Mouse (Mus musculus): ENCODE data around the gene Tsen34.
"Not testable (repeated sequence)": the region's sequence is repeated elsewhere in the genome, so short reads cannot be mapped to it uniquely, and the experiment has no call there.

The Tsen34 gene

DNA sequence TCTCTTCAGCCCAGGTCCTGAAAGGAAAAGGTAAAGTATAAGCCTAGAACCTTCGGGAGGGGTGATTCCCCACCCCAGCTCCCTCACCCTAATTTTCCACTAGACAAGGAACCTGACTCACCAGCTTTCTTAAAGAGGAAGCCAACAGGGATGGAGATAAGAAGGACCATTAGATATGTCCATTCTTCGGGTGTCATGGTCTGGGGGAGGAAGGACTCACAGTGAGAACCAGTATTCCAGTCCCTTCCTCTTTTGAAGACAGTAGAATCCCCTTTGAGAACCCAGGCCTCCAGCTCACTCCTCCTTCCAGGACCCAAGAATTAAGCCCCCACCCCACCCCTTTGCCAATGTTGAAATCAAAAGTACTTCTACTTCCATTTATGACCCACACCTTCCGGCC, 744 bp upstream of the Tsen34 start:
- DNase-seq: no peak

DNA sequence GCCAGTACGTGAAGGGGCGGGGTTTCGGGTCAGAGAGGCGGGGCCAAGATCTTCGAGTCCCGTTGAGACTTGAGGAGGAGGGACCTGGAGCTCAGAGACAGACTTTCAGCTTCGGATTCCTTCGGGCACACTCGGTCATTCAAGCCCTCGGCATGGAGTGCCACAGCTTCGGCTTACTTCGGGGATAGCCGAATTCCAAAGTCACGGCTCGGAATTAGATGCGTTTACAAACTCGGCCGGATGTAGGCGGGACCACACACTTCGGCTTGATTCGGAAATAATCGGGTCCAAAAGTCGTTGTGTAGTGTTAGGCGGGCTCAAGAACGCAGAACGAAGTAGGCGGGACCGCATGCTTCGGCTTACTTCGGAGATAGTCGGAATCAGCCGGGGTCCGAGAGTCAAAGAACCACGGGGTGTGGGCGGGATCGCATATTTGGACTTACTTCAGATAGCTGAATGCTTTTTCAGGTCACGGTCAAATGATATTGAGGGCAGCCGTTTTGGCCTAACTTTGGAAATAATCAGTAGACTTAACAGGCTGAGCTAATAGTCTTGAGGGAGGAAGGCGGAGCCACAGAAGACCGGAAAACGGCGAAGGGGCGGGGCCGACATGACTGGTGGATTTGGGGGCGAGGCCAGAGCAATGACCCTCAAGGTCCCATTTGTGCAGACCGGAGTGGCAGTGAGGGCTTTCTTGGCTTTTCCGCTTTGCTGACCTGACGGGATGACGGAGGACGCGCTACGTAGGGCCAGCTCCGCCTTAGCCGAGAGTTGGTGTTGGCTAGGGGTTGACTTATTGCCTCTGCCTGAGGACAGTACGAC, 535 bp downstream of the Tsen34 start, which contains the start of gene Mboat7:
Gene Mboat7 (minus strand): TSS at position 537 of the 822 bp plus-strand sequence.
- DNase-seq: peak; percentile 98

DNA sequence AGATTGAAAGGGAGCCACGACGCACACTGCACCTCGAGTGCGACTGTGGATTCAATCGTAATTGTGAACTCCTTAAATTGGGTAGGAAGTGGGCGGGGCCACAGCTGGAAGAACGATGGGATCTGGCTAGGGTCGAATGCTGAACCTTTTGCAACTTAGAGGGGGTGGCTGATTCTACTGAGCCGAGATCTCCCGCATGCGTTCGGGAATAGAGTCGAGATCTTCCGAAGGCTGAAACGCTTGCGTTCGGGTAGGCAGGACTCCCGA, 1.1 kb downstream of the Tsen34 start:
- DNase-seq: no peak

GRCm38 (mm10) chr7:3694076-3694948, 1.6 kb downstream of the Tsen34 start:
- peak; percentile 86 for DNase-seq

DNA sequence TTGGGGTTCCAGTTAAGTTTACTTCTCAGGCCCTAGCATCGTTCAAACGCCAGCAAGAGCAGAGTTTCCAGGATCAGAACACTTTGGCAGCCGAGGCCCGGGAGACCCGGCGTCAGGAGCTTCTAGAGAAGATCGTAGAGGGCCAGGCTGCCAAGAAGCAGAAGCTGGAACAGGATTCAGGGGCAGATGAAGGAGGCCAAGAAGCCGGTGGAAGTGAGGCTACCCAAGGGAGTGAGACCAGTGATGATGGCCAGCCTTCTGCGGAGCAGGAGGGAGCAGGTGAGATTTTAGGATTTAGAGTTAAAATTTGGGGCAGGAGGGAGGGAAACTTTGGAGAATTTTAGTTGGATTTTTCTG, 2.3 kb downstream of the Tsen34 start:
- peak; percentile 29 for DNase-seq

- DNase-seq: no peak
Measured at GRCm38 (mm10) chr7:3698471-3698870, 5.8 kb downstream of the Tsen34 start.

- no peak for DNase-seq
Measured at GRCm38 (mm10) chr7:3703148-3703878, 10.7 kb downstream of the Tsen34 start.

GRCm38 (mm10) chr7:3703879-3704441, 11.3 kb downstream of the Tsen34 start, which contains the start of gene Rps9:
Gene Rps9, plus strand, starts transcription at chr7:3703993.
- peak; percentile 98 for DNase-seq

DNA sequence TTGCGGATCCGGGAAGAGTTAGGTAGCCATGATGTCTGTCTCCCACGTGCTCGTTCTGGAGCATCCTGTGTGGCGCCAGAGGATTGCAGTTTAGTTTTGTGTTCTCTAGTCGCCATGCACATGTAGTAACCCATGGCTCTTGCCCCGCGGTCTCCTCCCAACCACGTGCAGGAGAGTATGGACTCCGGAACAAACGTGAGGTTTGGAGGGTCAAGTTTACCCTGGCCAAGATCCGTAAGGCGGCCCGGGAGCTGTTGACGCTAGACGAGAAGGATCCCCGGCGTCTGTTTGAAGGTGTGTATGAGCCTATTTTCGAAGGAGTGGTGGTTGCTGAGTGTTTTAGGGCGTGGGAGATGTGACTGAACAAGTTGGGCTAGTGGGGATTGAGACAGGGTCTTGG, 11.8 kb downstream of the Tsen34 start:
- DNase-seq: no peak

DNA sequence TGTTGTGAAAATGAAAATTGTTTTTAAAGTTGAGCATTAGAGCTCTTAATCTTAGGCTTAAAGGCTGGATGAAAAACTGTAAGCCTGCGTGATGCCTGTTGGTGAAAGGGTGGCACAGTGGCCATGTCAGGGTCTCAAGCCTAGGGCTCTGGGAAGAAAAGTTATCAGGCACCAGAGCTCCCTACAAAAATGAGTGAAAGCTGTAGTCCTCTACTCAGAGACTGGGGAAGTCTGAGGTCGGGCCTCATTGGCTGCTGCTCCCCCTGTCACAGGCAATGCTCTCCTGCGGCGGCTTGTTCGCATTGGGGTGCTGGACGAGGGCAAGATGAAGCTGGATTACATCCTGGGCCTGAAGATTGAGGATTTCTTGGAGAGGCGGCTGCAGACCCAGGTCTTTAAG, 12.8 kb downstream of the Tsen34 start:
- DNase-seq: not testable (repeated sequence)

GRCm38 (mm10) chr7:3705911-3706310, 13.2 kb downstream of the Tsen34 start:
- DNase-seq: no peak

- no peak for DNase-seq
Measured at GRCm38 (mm10) chr7:3706343-3706934, 13.8 kb downstream of the Tsen34 start.

DNA sequence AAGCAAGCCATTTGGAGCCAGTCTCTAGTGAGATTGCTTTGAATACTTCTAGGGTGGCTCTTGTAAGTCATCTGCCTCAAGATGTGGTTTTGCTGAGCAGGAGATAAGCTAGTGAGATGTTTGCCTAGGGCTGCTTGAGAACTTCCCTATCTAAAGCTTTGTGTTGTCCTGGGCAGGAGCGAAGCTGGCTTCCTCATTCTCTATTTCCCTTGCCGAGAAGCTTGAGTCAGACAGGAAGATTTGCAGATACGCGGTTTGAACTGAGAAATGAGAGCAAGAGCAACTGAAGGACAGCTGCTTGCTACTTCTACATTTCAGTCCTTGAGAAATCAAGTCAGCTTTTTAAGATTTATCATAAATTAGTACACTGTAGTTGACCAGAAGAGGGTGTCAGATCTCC, 14.4 kb downstream of the Tsen34 start:
- no peak for DNase-seq

DNA sequence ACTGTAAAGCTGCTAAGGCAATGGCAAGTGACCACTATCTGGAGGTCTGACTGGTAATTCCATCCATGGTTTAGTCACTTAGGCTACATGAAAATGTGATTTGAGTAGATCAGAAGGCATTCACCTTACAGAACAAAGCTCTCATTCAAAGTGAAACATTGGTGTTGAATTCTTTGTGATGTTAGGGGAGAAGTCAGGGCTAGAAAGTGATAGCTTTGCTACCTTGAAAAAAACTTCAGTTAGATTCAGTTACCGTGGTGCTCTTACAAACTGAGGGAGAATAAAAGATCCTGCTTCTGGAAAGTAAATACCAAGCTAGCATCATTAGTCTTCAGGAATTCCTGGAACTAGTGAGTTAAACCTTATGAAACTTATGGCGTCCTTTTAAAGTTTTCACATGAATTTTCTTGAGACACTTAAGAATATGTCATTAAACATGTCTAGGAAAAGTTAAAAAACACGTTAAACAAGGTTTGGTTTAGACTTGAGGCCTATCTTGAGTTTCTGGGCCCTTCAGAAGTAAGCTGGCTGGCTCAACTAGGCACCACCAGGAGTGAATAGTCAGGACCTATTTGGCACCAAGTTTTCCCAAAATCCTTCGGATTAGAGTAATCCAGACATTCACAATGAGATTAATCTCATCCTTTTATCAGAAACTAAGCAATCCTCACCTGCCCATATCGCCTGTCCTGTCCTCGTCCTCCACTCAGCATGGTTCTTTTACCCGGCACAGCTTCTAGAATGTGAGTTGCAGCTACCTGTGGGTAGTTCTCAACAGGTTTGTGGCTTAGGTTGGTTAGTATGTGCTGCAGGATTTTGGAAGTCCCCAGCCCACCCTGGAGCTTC, 15.1 kb downstream of the Tsen34 start:
- no peak for DNase-seq

GRCm38 (mm10) chr7:3708447-3708980, 15.9 kb downstream of the Tsen34 start:
- not testable (repeated sequence) for DNase-seq

- DNase-seq: no peak
Measured at GRCm38 (mm10) chr7:3709000-3709399, 16.3 kb downstream of the Tsen34 start.

GRCm38 (mm10) chr7:3712264-3712942, 19.7 kb downstream of the Tsen34 start:
- no peak for DNase-seq

DNA sequence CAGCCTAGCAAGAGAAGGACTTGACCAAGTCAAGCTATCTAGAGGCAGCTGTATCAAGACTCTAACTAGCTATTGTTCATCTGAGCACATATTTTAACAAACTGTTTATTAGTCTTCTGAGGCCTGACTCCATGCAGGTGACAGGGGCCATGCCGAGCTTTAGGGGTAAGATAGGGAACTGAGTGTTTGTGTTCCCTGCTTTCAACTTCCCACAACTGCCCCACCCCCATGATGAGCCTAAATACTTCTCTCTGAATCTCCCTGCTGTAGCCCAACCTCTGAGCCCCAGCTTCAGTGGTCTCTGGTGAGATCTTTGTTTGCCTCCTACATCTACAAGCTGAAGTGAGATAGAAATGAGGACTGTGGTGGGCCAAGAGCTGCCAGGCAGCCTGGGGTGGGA, 22.6 kb downstream of the Tsen34 start:
- DNase-seq: no peak

DNA sequence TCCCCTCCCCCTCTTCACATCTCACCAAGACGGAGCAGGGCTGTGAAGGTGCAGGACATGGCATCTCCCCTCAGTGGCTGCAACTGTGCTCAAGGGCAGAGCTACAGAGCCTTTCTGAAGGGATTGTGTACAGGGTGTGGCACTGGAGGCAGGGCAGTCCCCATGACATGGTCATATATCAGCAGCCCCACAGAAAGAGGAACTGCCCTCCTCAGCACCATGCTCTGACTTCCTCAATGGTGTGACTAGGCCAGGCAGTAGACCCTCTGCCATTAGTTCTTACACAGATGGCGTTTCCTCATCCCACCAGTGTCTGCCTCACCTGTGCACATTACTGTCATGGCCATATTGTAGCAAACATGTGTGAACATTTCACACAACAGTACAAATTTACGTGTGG, 27.6 kb downstream of the Tsen34 start, which contains the start of gene Pirb:
Gene Pirb (minus strand): TSS at position 124 of the 400 bp plus-strand sequence.
- not testable (repeated sequence) for DNase-seq

DNA sequence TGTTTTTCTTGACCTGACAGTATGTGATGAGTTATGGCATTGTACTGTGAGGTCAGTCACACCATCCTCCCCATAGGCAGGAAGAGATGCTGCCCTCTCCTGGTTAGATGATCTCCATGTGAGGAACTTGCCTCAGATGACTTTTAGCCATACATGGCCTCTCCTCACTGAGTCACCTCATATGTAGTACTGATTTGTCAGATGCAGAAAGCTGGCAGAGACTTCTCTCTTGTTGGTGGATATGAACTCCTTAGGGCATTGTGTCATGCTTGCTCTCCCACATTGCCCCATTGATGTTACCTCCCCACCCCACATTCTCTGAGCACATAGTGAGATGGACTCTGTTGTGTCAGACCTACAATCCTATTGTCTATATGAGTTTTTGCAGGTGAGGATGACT, 32.8 kb downstream of the Tsen34 start:
- DNase-seq: not testable (repeated sequence)

DNA sequence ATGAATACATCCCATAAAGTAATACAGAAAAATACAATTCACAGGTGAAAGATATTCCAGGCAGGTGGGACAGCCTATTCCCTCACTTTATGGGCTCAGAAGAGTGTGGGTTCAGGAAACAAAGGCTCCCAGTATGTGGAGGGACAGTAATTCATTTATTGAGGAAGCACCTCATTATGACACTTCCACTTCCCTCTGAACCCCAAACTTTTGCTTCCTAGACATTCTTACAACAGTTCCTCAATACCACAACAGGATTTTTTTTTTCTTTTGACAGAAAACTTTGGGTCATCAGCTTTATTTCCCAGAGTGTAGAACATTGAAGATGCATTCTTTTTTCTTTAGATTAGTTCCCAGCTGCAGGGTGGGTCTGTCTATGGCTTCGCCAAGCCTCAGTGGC, 40.0 kb downstream of the Tsen34 start:
- DNase-seq: not testable (repeated sequence)

Measured in kidney, postnatal 10 days (tissue).